Mouse (Mus musculus) limb, embryonic 12.5 days (tissue): ENCODE results near the gene Alox8. TPM values are rescaled to one million over a fixed set of nuclear protein-coding genes. Genes with fewer than 3 reads are reported as not detected.

Experiments
- ATAC-seq: fragments of 200-750 bp; cut with Nextera tagmentation; 2 replicates; pipeline ENCODE4 v1.8.0; 2017; ENCODE audit warnings: low read depth, moderate TSS enrichment; ENCODE audit not compliant: insufficient number of reproducible peaks, insufficient read depth, low FRiP score, low TSS enrichment
- H3K27ac ChIP-seq: fragments of 300-500 bp; sonication (generic); 2 replicates; pipeline ENCODE4 v1.5.1; 2016; ENCODE audit warnings: mild to moderate bottlenecking, moderate library complexity
- H3K27me3 ChIP-seq: fragments of 300-500 bp; sonication (generic); 2 replicates; pipeline ENCODE4 v1.6.1; 2016; ENCODE audit warnings: mild to moderate bottlenecking, moderate library complexity
- H3K36me3 ChIP-seq: fragments of 300-500 bp; sonication (generic); 2 replicates; pipeline ENCODE4 v1.6.1; 2016; ENCODE audit warnings: mild to moderate bottlenecking, moderate library complexity
- H3K4me1 ChIP-seq: fragments of 300-500 bp; sonication (generic); replicated peaks from 2 replicates; pipeline ENCODE4 v1.6.1; 2016
- H3K4me2 ChIP-seq: fragments of 300-500 bp; sonication (generic); 2 replicates; pipeline ENCODE4 v1.6.1; 2016; ENCODE audit warnings: mild to moderate bottlenecking, moderate library complexity
- H3K4me3 ChIP-seq: fragments of 300-500 bp; sonication (generic); replicated peaks from 2 replicates; pipeline ENCODE4 v1.5.1; 2016; ENCODE audit warnings: mild to moderate bottlenecking
- H3K9ac ChIP-seq: fragments of 300-500 bp; sonication (generic); replicated peaks from 2 replicates; pipeline ENCODE4 v1.6.1; 2016; ENCODE audit warnings: mild to moderate bottlenecking, moderate library complexity
- H3K9me3 ChIP-seq: fragments of 300-500 bp; sonication (generic); 2 replicates; pipeline ENCODE4 v1.6.1; 2016; ENCODE audit warnings: mild to moderate bottlenecking, moderate library complexity
- WGBS: fragments of 180-500 bp; shearing (Covaris S2); methylation state at CpG from one replicate; pipeline ENCODE4 v1.1.7; 2016; 5-methylcytosine and 5-hydroxymethylcytosine counted together
- polyA plus RNA-seq: library from polyadenylated mRNA; unstranded; fragments of >200 nt; fragmentation: Nextera tagmentation; extraction: Ambion mirVana; gene quantifications from 2 replicates; pipeline ENCODE4 v1.2.1, GENCODE M21; 2016

The Alox8 gene
- polyA plus RNA-seq, 1 experiment from 2014 or later, result not detected

- Histone ChIP-seq H3K27ac (no peak overlapping the region), H3K27me3 (peaks cover 3% of the 10 kb centered on the region; the same call in 1 of the 2 replicates), H3K36me3 (no peaks in the 10 kb centered on the region), H3K9me3 (no peaks in the 10 kb centered on the region), H3K4me1 (0 out of 2 replicates have a peak, but pooled peaks cover 5% of the 10 kb centered on the region), H3K4me3 (no peak overlapping the region), H3K9ac (no peak overlapping the region), H3K4me2 (no peak overlapping the region)
- 84% methylated on average over 4 of the region's 4 CpGs for WGBS
- ATAC-seq, result no peak
Measured at GRCm38 (mm10) chr11:69180120-69180519, 17.5 kb downstream of the Alox8 start.

- Histone ChIP-seq H3K27me3 (peaks cover 3% of the 10 kb centered on the region; the same call in 1 of the 2 replicates), H3K27ac (no peak overlapping the region), H3K4me3 (no peak overlapping the region), H3K36me3 (no peaks in the 10 kb centered on the region), H3K9ac (no peak overlapping the region), H3K4me1 (0 out of 2 replicates have a peak, but pooled peaks cover 5% of the 10 kb centered on the region), H3K4me2 (no peak overlapping the region), H3K9me3 (no peaks in the 10 kb centered on the region)
- 59% methylated on average over 3 of the region's 3 CpGs for WGBS
- no peak for ATAC-seq
Measured at GRCm38 (mm10) chr11:69179512-69179911, 18.1 kb downstream of the Alox8 start.

GRCm38 (mm10) chr11:69178525-69178924 lies 19.1 kb downstream of the Alox8 start:
- Histone ChIP-seq H3K9ac (no peak overlapping the region), H3K4me2 (no peak overlapping the region), H3K9me3 (no peaks in the 10 kb centered on the region), H3K36me3 (no peaks in the 10 kb centered on the region), H3K27ac (no peak overlapping the region), H3K27me3 (peaks cover 3% of the 10 kb centered on the region; the same call in 1 of the 2 replicates), H3K4me3 (no peak overlapping the region), H3K4me1 (0 out of 2 replicates have a peak, but pooled peaks cover 5% of the 10 kb centered on the region)
- 81% methylated on average over 3 of the region's 3 CpGs for WGBS
- ATAC-seq, result no peak

GRCm38 (mm10) chr11:69174722-69175121 lies 22.9 kb downstream of the Alox8 start:
- Histone ChIP-seq H3K27ac (0 out of 2 replicates have a peak overlapping the region, but pooled peaks have one; percentile 12), H3K4me2 (no peak overlapping the region), H3K27me3 (peaks cover 3% of the 10 kb centered on the region; the same call in 1 of the 2 replicates), H3K9ac (no peak overlapping the region), H3K4me3 (no peak overlapping the region), H3K9me3 (no peaks in the 10 kb centered on the region), H3K36me3 (no peaks in the 10 kb centered on the region), H3K4me1 (no peaks in the 10 kb centered on the region)
- ATAC-seq, result no peak
- WGBS, result 82% methylated on average over 7 of the region's 7 CpGs

GRCm38 (mm10) chr11:69172606-69173005 lies 25.0 kb downstream of the Alox8 start:
- no peaks in the 10 kb centered on the region for H3K36me3 ChIP-seq
- H3K4me3 ChIP-seq, result no peak overlapping the region
- no peak overlapping the region for H3K9ac ChIP-seq
- no peak overlapping the region for H3K27ac ChIP-seq
- ATAC-seq, result no peak
- 91% methylated on average over 2 of the region's 2 CpGs for WGBS
- no peaks in the 10 kb centered on the region for H3K9me3 ChIP-seq
- no peaks in the 10 kb centered on the region for H3K4me1 ChIP-seq
- H3K27me3 ChIP-seq, result 0 out of 2 replicates have a peak, but pooled peaks cover 4% of the 10 kb centered on the region
- H3K4me2 ChIP-seq, result no peak overlapping the region

GRCm38 (mm10) chr11:69171626-69172025 lies 26.0 kb downstream of the Alox8 start:
- Histone ChIP-seq H3K36me3 (no peaks in the 10 kb centered on the region), H3K9ac (no peak overlapping the region), H3K27me3 (0 out of 2 replicates have a peak, but pooled peaks cover 4% of the 10 kb centered on the region), H3K4me1 (no peaks in the 10 kb centered on the region), H3K4me3 (no peak overlapping the region), H3K9me3 (no peaks in the 10 kb centered on the region), H3K4me2 (no peak overlapping the region), H3K27ac (no peak overlapping the region)
- WGBS, result 34% methylated on average over 7 of the region's 7 CpGs
- no peak for ATAC-seq

GRCm38 (mm10) chr11:69169313-69169712 lies 28.3 kb downstream of the Alox8 start:
- ATAC-seq, result no peak
- H3K9ac ChIP-seq, result no peak overlapping the region
- peaks cover 12% of the 10 kb centered on the region for H3K27me3 ChIP-seq
- H3K4me1 ChIP-seq, result no peaks in the 10 kb centered on the region
- no peak overlapping the region for H3K27ac ChIP-seq
- no peaks in the 10 kb centered on the region for H3K36me3 ChIP-seq
- no peaks in the 10 kb centered on the region for H3K9me3 ChIP-seq
- 88% methylated on average over 12 of the region's 12 CpGs for WGBS
- no peak overlapping the region for H3K4me3 ChIP-seq
- H3K4me2 ChIP-seq, result no peak overlapping the region

- Histone ChIP-seq H3K9me3 (no peaks in the 10 kb centered on the region), H3K9ac (0 out of 2 replicates have a peak within 1 kb of the TSS, but pooled peaks have one; percentile 27), H3K4me3 (peak within 1 kb of the TSS; percentile 23), H3K4me1 (peaks cover 10% of the 10 kb centered on the region; the same call in 1 of the 2 replicates), H3K36me3 (no peaks in the 10 kb centered on the region), H3K27me3 (peaks cover 64% of the 10 kb centered on the region), H3K4me2 (peak within 1 kb of the TSS; percentile 55), H3K27ac (no peak within 1 kb of the TSS)
- no peak for ATAC-seq
- WGBS, result 2% methylated on average over 18 of the region's 18 CpGs
Measured at GRCm38 (mm10) chr11:69156800-69157199, 40.8 kb downstream of the Alox8 start, which contains the start of gene Alox12b. TSS of gene Alox12b (plus strand) at chr11:69156989.

- WGBS, result 62% methylated on average over 1 of the region's 1 CpGs
- peaks cover 73% of the 10 kb centered on the region for H3K27me3 ChIP-seq
- no peak for ATAC-seq
Measured at GRCm38 (mm10) chr11:69155351-69155750, 42.3 kb downstream of the Alox8 start.

GRCm38 (mm10) chr11:69153831-69154230 lies 43.8 kb downstream of the Alox8 start:
- Histone ChIP-seq H3K4me3 (no peak overlapping the region), H3K27me3 (peaks cover 69% of the 10 kb centered on the region), H3K9me3 (no peaks in the 10 kb centered on the region), H3K4me1 (peaks cover 17% of the 10 kb centered on the region; the same call in 1 of the 2 replicates), H3K4me2 (no peak overlapping the region), H3K9ac (no peak overlapping the region), H3K36me3 (no peaks in the 10 kb centered on the region), H3K27ac (no peak overlapping the region)
- no peak for ATAC-seq
- 85% methylated on average over 8 of the region's 8 CpGs for WGBS

More at GRCm38 (mm10) chr11:69155351-69155750, 42.3 kb downstream of the Alox8 start:
- Histone ChIP-seq H3K4me3 (no peak overlapping the region), H3K36me3 (no peaks in the 10 kb centered on the region), H3K4me2 (no peak overlapping the region), H3K27ac (no peak overlapping the region), H3K9ac (no peak overlapping the region), H3K9me3 (no peaks in the 10 kb centered on the region), H3K4me1 (peaks cover 17% of the 10 kb centered on the region; the same call in 1 of the 2 replicates)

- H3K4me3 ChIP-seq, result peak overlapping the region; percentile 31
- peaks cover 48% of the 10 kb centered on the region for H3K27me3 ChIP-seq
- no peaks in the 10 kb centered on the region for H3K36me3 ChIP-seq
- no peak overlapping the region; the same call in 1 of the 2 replicates for H3K27ac ChIP-seq
- H3K4me2 ChIP-seq, result peak overlapping the region; percentile 53
- WGBS, result 35% methylated on average over 6 of the region's 6 CpGs
- H3K9me3 ChIP-seq, result no peaks in the 10 kb centered on the region
- no peak for ATAC-seq
- no peak overlapping the region; the same call in 1 of the 2 replicates for H3K9ac ChIP-seq
- H3K4me1 ChIP-seq, result peaks cover 7% of the 10 kb centered on the region; the same call in 1 of the 2 replicates
Measured at GRCm38 (mm10) chr11:69151004-69151403, 46.6 kb downstream of the Alox8 start.

GRCm38 (mm10) chr11:69150444-69150843 lies 47.2 kb downstream of the Alox8 start:
- no peak overlapping the region for H3K27ac ChIP-seq
- peak overlapping the region; percentile 53 for H3K4me2 ChIP-seq
- H3K4me1 ChIP-seq, result peaks cover 7% of the 10 kb centered on the region; the same call in 1 of the 2 replicates
- ATAC-seq, result no peak
- H3K4me3 ChIP-seq, result peak overlapping the region; percentile 31
- H3K36me3 ChIP-seq, result no peaks in the 10 kb centered on the region
- H3K27me3 ChIP-seq, result peaks cover 45% of the 10 kb centered on the region
- no peak overlapping the region; the same call in 1 of the 2 replicates for H3K9ac ChIP-seq
- H3K9me3 ChIP-seq, result no peaks in the 10 kb centered on the region
- WGBS, result 5% methylated on average over 7 of the region's 7 CpGs
